Mouse (Mus musculus) hindbrain, embryonic 10.5 days (tissue): ENCODE results near the gene Ppp2r3a. TPM values are rescaled to one million over a fixed set of nuclear protein-coding genes. Genes with fewer than 3 reads are reported as not detected.

Source experiments
- DNase-seq: peaks from one replicate; pipeline ENCODE4 v3.0.0-alpha.2; 2017; ENCODE audit warnings: low spot score
- H3K27ac ChIP-seq: fragments of 300-500 bp; sonication (generic); 2 replicates; pipeline ENCODE4 v1.5.1; 2016; ENCODE audit warnings: mild to moderate bottlenecking, moderate library complexity
- H3K27me3 ChIP-seq: fragments of 300-500 bp; sonication (generic); 2 replicates; pipeline ENCODE4 v1.6.1; 2016; ENCODE audit warnings: mild to moderate bottlenecking; ENCODE audit not compliant: poor library complexity, insufficient read depth, severe bottlenecking
- H3K36me3 ChIP-seq: fragments of 300-500 bp; sonication (generic); 2 replicates; pipeline ENCODE4 v1.6.1; 2016; ENCODE audit warnings: mild to moderate bottlenecking, moderate library complexity
- H3K4me1 ChIP-seq: fragments of 300-500 bp; sonication (generic); replicated peaks from 2 replicates; pipeline ENCODE4 v1.6.1; 2016; ENCODE audit warnings: mild to moderate bottlenecking
- H3K4me3 ChIP-seq: fragments of 300-500 bp; sonication (generic); 2 replicates; pipeline ENCODE4 v1.5.1; 2016; ENCODE audit warnings: mild to moderate bottlenecking, moderate library complexity
- H3K9me3 ChIP-seq: fragments of 300-500 bp; sonication (generic); 2 replicates; pipeline ENCODE4 v1.6.1; 2016; ENCODE audit warnings: mild to moderate bottlenecking, moderate library complexity
- WGBS: fragments of 180-500 bp; shearing (Covaris S2); methylation state at CpG from one replicate; pipeline ENCODE4 v1.1.7; 2016; 5-methylcytosine and 5-hydroxymethylcytosine counted together
- polyA plus RNA-seq: library from polyadenylated mRNA; unstranded; fragments of >200 nt; fragmentation: Nextera tagmentation; extraction: Ambion mirVana; gene quantifications from 2 replicates; pipeline ENCODE4 v1.2.1, GENCODE M21; 2016

Gene Ppp2r3a
- polyA plus RNA-seq, 1 experiment from 2014 or later, result 9.5 TPM

DNA sequence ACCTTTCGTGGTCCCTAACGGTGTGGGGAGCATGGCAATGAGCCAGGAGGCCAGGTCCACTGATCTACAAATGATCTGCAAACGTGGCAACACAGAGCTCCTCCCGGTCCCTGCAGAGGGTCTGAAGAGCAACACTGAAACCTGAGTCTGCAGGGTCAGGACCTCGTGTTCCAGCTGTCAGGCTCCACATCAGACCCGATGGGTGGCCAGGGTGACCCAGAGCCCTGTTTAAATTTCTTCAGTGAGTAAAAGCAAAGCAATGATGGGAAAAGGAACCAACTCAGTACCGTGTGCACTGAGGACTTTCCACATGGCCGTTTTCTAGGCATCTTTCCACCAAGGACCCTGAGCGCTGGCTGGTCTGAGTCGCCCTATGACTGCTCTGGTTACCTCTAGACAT is 28.6 kb upstream of the Ppp2r3a start:
- 0 out of 2 replicates have a peak, but pooled peaks cover 8% of the 10 kb centered on the region for H3K4me1 ChIP-seq
- DNase-seq, result peak; percentile 35
- H3K9me3 ChIP-seq, result no peaks in the 10 kb centered on the region
- no peaks in the 10 kb centered on the region for H3K36me3 ChIP-seq
- no peak overlapping the region for H3K27ac ChIP-seq
- WGBS, result 58% methylated on average over 10 of the region's 10 CpGs
- H3K27me3 ChIP-seq, result no peaks in the 10 kb centered on the region
- H3K4me3 ChIP-seq, result no peak overlapping the region

DNA sequence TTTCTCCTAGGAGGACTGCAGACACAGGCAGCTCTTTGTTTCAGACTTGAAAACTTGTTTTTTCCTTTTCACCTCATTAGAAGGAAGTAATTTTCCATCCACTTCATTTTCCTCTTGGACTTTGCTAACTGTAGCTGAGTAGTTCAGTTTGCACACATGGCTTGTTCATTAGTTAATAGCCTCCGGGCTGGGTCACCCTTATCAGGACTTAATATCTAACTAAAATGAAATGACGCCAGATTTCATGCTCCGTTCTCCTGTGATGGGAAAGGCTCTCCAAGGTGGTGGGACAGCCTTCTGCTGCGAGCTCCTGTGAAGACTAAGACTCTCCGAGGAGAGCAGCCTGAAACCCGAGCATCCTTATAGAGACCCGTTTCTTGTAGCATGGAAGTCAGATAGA is 21.1 kb upstream of the Ppp2r3a start:
- no peaks in the 10 kb centered on the region for H3K9me3 ChIP-seq
- no peaks in the 10 kb centered on the region for H3K27me3 ChIP-seq
- H3K27ac ChIP-seq, result no peak overlapping the region
- H3K36me3 ChIP-seq, result no peaks in the 10 kb centered on the region
- no peak overlapping the region for H3K4me3 ChIP-seq
- no peak for DNase-seq
- 83% methylated on average over 7 of the region's 7 CpGs for WGBS
- 0 out of 2 replicates have a peak, but pooled peaks cover 3% of the 10 kb centered on the region for H3K4me1 ChIP-seq

GRCm38 (mm10) chr9:101270020-101270419 is 18.4 kb upstream of the Ppp2r3a start:
- WGBS, result 57% methylated on average over 5 of the region's 5 CpGs
- H3K27ac ChIP-seq, result no peak overlapping the region
- no peak for DNase-seq
- 0 out of 2 replicates have a peak, but pooled peaks cover 3% of the 10 kb centered on the region for H3K4me1 ChIP-seq
- no peaks in the 10 kb centered on the region for H3K27me3 ChIP-seq
- H3K4me3 ChIP-seq, result no peak overlapping the region
- H3K9me3 ChIP-seq, result no peaks in the 10 kb centered on the region
- H3K36me3 ChIP-seq, result no peaks in the 10 kb centered on the region

GRCm38 (mm10) chr9:101266043-101266442 is 14.4 kb upstream of the Ppp2r3a start:
- Histone ChIP-seq H3K36me3 (no peaks in the 10 kb centered on the region), H3K4me1 (peaks cover 7% of the 10 kb centered on the region; the same call in 1 of the 2 replicates), H3K9me3 (no peaks in the 10 kb centered on the region), H3K27me3 (no peaks in the 10 kb centered on the region), H3K27ac (no peak overlapping the region), H3K4me3 (no peak overlapping the region)
- DNase-seq, result no peak
- WGBS, result 84% methylated on average over 8 of the region's 8 CpGs

DNA sequence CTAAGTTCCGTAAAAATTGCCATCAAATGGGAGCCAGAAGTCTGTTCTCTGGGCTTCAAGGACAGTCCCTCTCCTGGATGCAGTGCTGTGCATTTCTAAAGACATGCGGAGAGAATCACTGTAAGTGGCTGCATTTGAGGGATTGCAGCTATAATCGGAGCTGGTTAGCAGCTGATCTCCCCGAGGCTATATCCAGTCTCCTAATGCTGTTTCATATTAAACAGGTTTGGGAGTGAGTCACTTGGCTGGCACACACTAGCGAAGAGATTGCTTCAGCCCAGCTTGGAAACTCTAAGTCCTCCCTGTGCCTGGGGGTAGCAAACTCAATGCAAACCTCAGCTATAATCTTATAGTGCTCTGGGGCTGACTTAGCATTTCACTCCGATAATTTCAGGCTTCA is 14.0 kb upstream of the Ppp2r3a start:
- no peak for DNase-seq
- H3K27ac ChIP-seq, result no peak overlapping the region

GRCm38 (mm10) chr9:101262815-101263214 is 11.2 kb upstream of the Ppp2r3a start:
- Histone ChIP-seq H3K36me3 (no peaks in the 10 kb centered on the region), H3K27me3 (no peaks in the 10 kb centered on the region), H3K4me1 (peaks cover 5% of the 10 kb centered on the region; the same call in 1 of the 2 replicates), H3K27ac (no peak overlapping the region), H3K4me3 (no peak overlapping the region), H3K9me3 (no peaks in the 10 kb centered on the region)
- 81% methylated on average over 3 of the region's 3 CpGs for WGBS
- no peak for DNase-seq

More for the DNA sequence above, 14.0 kb upstream of the Ppp2r3a start:
- Histone ChIP-seq H3K4me3 (no peak overlapping the region), H3K9me3 (no peaks in the 10 kb centered on the region), H3K27me3 (no peaks in the 10 kb centered on the region), H3K4me1 (peaks cover 7% of the 10 kb centered on the region; the same call in 1 of the 2 replicates), H3K36me3 (no peaks in the 10 kb centered on the region)
- WGBS, result 73% methylated on average over 6 of the region's 6 CpGs

GRCm38 (mm10) chr9:101261989-101262571 is 10.5 kb upstream of the Ppp2r3a start:
- 60% methylated on average over 11 of the region's 11 CpGs for WGBS

GRCm38 (mm10) chr9:101261443-101261842 is 9.8 kb upstream of the Ppp2r3a start:
- H3K27ac ChIP-seq, result no peak overlapping the region
- H3K36me3 ChIP-seq, result no peaks in the 10 kb centered on the region
- 76% methylated on average over 4 of the region's 4 CpGs for WGBS
- peaks cover 5% of the 10 kb centered on the region; the same call in 1 of the 2 replicates for H3K4me1 ChIP-seq
- no peak for DNase-seq
- no peaks in the 10 kb centered on the region for H3K9me3 ChIP-seq
- no peaks in the 10 kb centered on the region for H3K27me3 ChIP-seq
- no peak overlapping the region for H3K4me3 ChIP-seq

More at GRCm38 (mm10) chr9:101261989-101262571, 10.5 kb upstream of the Ppp2r3a start:
- Histone ChIP-seq H3K9me3 (no peaks in the 10 kb centered on the region), H3K36me3 (no peaks in the 10 kb centered on the region), H3K4me1 (peaks cover 5% of the 10 kb centered on the region; the same call in 1 of the 2 replicates), H3K27ac (no peak overlapping the region), H3K27me3 (no peaks in the 10 kb centered on the region), H3K4me3 (no peak overlapping the region)
- DNase-seq, result no peak

GRCm38 (mm10) chr9:101253136-101253535 is 1.5 kb upstream of the Ppp2r3a start:
- Histone ChIP-seq H3K9me3 (no peaks in the 10 kb centered on the region), H3K4me3 (no peak overlapping the region), H3K27ac (no peak overlapping the region), H3K4me1 (peaks cover 19% of the 10 kb centered on the region), H3K27me3 (no peaks in the 10 kb centered on the region), H3K36me3 (no peaks in the 10 kb centered on the region)
- 79% methylated on average over 3 of the region's 3 CpGs for WGBS
- no peak for DNase-seq

DNA sequence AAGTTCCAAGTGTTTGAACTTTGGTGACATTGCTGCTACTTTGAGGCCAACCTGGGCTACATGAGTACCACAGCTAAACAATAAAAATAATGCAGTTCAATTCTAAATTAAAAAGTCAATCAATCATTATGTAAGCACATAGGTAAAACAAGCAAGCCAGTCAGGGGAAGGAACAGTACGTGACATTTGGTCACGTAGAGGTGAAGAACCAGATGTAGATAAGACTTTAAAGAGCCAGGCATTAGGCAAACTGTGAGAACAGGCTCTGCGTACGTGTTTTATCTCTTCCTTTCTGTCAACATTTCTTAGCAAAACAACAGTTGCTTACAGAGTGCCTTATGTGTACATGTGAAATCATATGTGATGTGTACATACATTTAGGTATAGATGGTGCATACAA is 946 bp upstream of the Ppp2r3a start:
- WGBS, result 67% methylated on average over 4 of the region's 4 CpGs
- no peaks in the 10 kb centered on the region for H3K9me3 ChIP-seq
- H3K27ac ChIP-seq, result no peak overlapping the region
- DNase-seq, result no peak
- no peaks in the 10 kb centered on the region for H3K36me3 ChIP-seq
- no peaks in the 10 kb centered on the region for H3K27me3 ChIP-seq
- H3K4me3 ChIP-seq, result no peak overlapping the region
- peaks cover 19% of the 10 kb centered on the region for H3K4me1 ChIP-seq

DNA sequence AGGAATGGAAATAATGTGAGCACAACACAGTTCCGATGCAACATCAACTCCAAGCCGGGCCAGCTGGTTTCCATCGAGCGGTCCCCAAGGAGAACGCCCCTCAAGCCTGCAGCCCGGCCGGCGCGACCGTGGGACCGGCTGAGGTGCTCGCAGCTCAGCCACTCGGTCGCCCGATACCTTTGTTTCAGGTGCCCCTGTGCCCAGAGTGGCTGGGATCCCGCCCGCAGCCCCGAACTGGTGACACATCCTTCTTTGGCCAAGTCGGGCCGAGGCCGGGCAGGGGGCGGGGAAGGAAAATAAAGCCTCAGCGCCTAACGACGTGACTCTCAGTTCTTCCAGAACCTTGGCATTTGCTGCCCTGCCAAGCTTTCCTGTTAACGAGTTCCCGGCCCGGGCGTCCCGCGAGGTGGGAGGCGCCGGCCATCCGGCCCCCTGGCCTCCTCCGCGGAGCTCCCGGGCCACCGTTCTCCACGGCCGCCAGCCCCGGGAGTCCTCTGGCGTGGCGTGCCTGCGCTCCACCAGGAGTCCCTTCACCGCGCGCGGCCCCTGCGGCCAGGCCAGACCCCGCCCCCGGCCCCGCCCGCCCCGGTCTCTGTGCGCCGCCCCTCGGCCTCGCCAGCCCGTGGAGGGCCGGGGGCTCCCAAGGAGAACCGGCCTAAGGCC is 483 bp downstream of the Ppp2r3a start:
- Histone ChIP-seq H3K27ac (peak overlapping the region; percentile 96), H3K9me3 (no peaks in the 10 kb centered on the region), H3K36me3 (no peaks in the 10 kb centered on the region), H3K27me3 (no peaks in the 10 kb centered on the region), H3K4me3 (peak overlapping the region; percentile 84), H3K4me1 (peaks cover 19% of the 10 kb centered on the region)
- WGBS, result under 1% methylated on average over 61 of the region's 61 CpGs
- peak; percentile 83 for DNase-seq

DNA sequence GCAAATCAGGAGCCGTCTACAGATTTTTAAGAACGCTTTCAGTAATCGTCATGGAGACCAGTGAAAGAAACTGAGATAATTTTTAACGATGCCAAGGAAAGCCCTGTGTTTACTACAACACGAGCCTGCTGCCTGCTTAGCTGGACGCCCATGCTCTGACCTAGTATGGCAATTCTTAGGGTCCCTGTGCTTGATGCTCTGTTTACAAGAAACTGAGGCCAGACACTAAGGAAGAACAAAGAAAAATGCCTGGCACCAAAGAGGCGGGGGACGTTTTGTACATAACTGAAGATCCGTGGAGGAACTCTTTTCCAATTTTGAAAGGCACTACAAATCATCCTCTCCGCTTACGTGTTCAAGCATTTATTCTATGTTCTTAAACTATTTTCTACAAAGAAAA is 1.1 kb downstream of the Ppp2r3a start:
- peak; percentile 17 for DNase-seq
- peak overlapping the region; percentile 84 for H3K4me3 ChIP-seq
- H3K27ac ChIP-seq, result peak overlapping the region; percentile 96
- no peaks in the 10 kb centered on the region for H3K36me3 ChIP-seq
- 10% methylated on average over 11 of the region's 11 CpGs for WGBS
- no peaks in the 10 kb centered on the region for H3K27me3 ChIP-seq
- H3K9me3 ChIP-seq, result no peaks in the 10 kb centered on the region
- H3K4me1 ChIP-seq, result peaks cover 19% of the 10 kb centered on the region

- Histone ChIP-seq H3K9me3 (no peaks in the 10 kb centered on the region), H3K27ac (no peak overlapping the region), H3K4me3 (peak overlapping the region; percentile 84; the same call in 1 of the 2 replicates), H3K36me3 (no peaks in the 10 kb centered on the region), H3K4me1 (peaks cover 19% of the 10 kb centered on the region), H3K27me3 (no peaks in the 10 kb centered on the region)
- 80% methylated on average over 4 of the region's 4 CpGs for WGBS
- DNase-seq, result no peak
Observed at GRCm38 (mm10) chr9:101249626-101250025, 2.0 kb downstream of the Ppp2r3a start.
